Mouse (Mus musculus): ENCODE results near the gene Calm2. TPM values are rescaled to one million over a fixed set of nuclear protein-coding genes. Genes with fewer than 3 reads are reported as not detected.

The Calm2 gene
- polyA plus RNA-seq (2012; rRNA removed), result 1,979 and 2,002 TPM in 2 replicates

- peak within 1 kb of the TSS; percentile 84 for H3K27ac ChIP-seq (ENCODE audit: insufficient read depth, low read length)
- no peaks in the 10 kb centered on the region for H3K27me3 ChIP-seq (ENCODE audit: control insufficient read depth, insufficient read depth, low read length)
- TF ChIP-seq CTCF (IDR thresholded peaks at IDR 0.05; ENCODE audit: borderline replicate concordance, insufficient read depth, low read depth, low read length), result no peak
- peak; percentile 100 for TF ChIP-seq POLR2A (IDR thresholded peaks at IDR 0.05; ENCODE audit: borderline replicate concordance, insufficient read depth, low read length)
- H3K4me3 ChIP-seq (replicated peaks; ENCODE audit: insufficient read depth, low read depth, low read length), result peak within 1 kb of the TSS; percentile 71
- peak; percentile 98 for DNase-seq
- no peaks in the 10 kb centered on the region for H3K4me1 ChIP-seq (ENCODE audit: control insufficient read depth, insufficient read depth, low read length)
- WGBS, result under 1% methylated on average over 69 of the region's 69 CpGs
Measured at GRCm38 (mm10) chr17:87446767-87447611, at the start of gene Calm2. TSS of gene Calm2 (minus strand) at chr17:87446935.

GRCm38 (mm10) chr17:87495504-87495903 lies 48.8 kb upstream of the Calm2 start:
- no peaks in the 10 kb centered on the region for H3K4me1 ChIP-seq (ENCODE audit: control insufficient read depth, insufficient read depth, low read length)
- H3K27me3 ChIP-seq (ENCODE audit: control insufficient read depth, insufficient read depth, low read length), result no peaks in the 10 kb centered on the region
- DNase-seq, result no peak
- 95% methylated on average over 4 of the region's 4 CpGs for WGBS
- TF ChIP-seq POLR2A (IDR thresholded peaks at IDR 0.05; ENCODE audit: borderline replicate concordance, insufficient read depth, low read length) (no peak), CTCF (IDR thresholded peaks at IDR 0.05; ENCODE audit: borderline replicate concordance, insufficient read depth, low read depth, low read length) (no peak)
- H3K4me3 ChIP-seq (replicated peaks; ENCODE audit: insufficient read depth, low read depth, low read length), result no peak overlapping the region
- H3K27ac ChIP-seq (ENCODE audit: insufficient read depth, low read length), result no peak overlapping the region

- no peaks in the 10 kb centered on the region for H3K27me3 ChIP-seq (ENCODE audit: control insufficient read depth, insufficient read depth, low read length)
- no peak overlapping the region for H3K4me3 ChIP-seq (replicated peaks; ENCODE audit: insufficient read depth, low read depth, low read length)
- H3K4me1 ChIP-seq (ENCODE audit: control insufficient read depth, insufficient read depth, low read length), result no peaks in the 10 kb centered on the region
- no peak for DNase-seq
- WGBS, result 95% methylated on average over 4 of the region's 4 CpGs
- H3K27ac ChIP-seq (ENCODE audit: insufficient read depth, low read length), result no peak overlapping the region
- TF ChIP-seq POLR2A (IDR thresholded peaks at IDR 0.05; ENCODE audit: borderline replicate concordance, insufficient read depth, low read length) (no peak), CTCF (IDR thresholded peaks at IDR 0.05; ENCODE audit: borderline replicate concordance, insufficient read depth, low read depth, low read length) (no peak)
Measured at GRCm38 (mm10) chr17:87494310-87494709, 47.6 kb upstream of the Calm2 start.

- no peak overlapping the region for H3K27ac ChIP-seq (ENCODE audit: insufficient read depth, low read length)
- no peaks in the 10 kb centered on the region for H3K27me3 ChIP-seq (ENCODE audit: control insufficient read depth, insufficient read depth, low read length)
- WGBS, result 84% methylated on average over 4 of the region's 4 CpGs
- no peak for DNase-seq
- no peak overlapping the region for H3K4me3 ChIP-seq (replicated peaks; ENCODE audit: insufficient read depth, low read depth, low read length)
- no peaks in the 10 kb centered on the region for H3K4me1 ChIP-seq (ENCODE audit: control insufficient read depth, insufficient read depth, low read length)
- TF ChIP-seq CTCF (IDR thresholded peaks at IDR 0.05; ENCODE audit: borderline replicate concordance, insufficient read depth, low read depth, low read length), result no peak
- TF ChIP-seq POLR2A (IDR thresholded peaks at IDR 0.05; ENCODE audit: borderline replicate concordance, insufficient read depth, low read length), result no peak
Measured at GRCm38 (mm10) chr17:87492286-87492685, 45.6 kb upstream of the Calm2 start.

- WGBS, result 78% methylated on average over 6 of the region's 6 CpGs
- no peaks in the 10 kb centered on the region for H3K27me3 ChIP-seq (ENCODE audit: control insufficient read depth, insufficient read depth, low read length)
- H3K4me1 ChIP-seq (ENCODE audit: control insufficient read depth, insufficient read depth, low read length), result no peaks in the 10 kb centered on the region
- no peak overlapping the region for H3K27ac ChIP-seq (ENCODE audit: insufficient read depth, low read length)
- TF ChIP-seq CTCF (IDR thresholded peaks at IDR 0.05; ENCODE audit: borderline replicate concordance, insufficient read depth, low read depth, low read length) (no peak), POLR2A (IDR thresholded peaks at IDR 0.05; ENCODE audit: borderline replicate concordance, insufficient read depth, low read length) (no peak)
- DNase-seq, result no peak
- no peak overlapping the region for H3K4me3 ChIP-seq (replicated peaks; ENCODE audit: insufficient read depth, low read depth, low read length)
Measured at GRCm38 (mm10) chr17:87490295-87490694, 43.6 kb upstream of the Calm2 start.

GRCm38 (mm10) chr17:87485751-87486150 lies 39.0 kb upstream of the Calm2 start:
- no peaks in the 10 kb centered on the region for H3K27me3 ChIP-seq (ENCODE audit: control insufficient read depth, insufficient read depth, low read length)
- 93% methylated on average over 5 of the region's 5 CpGs for WGBS
- no peak for TF ChIP-seq POLR2A (IDR thresholded peaks at IDR 0.05; ENCODE audit: borderline replicate concordance, insufficient read depth, low read length)
- TF ChIP-seq CTCF (IDR thresholded peaks at IDR 0.05; ENCODE audit: borderline replicate concordance, insufficient read depth, low read depth, low read length), result no peak
- no peaks in the 10 kb centered on the region for H3K4me1 ChIP-seq (ENCODE audit: control insufficient read depth, insufficient read depth, low read length)
- DNase-seq, result no peak
- no peak overlapping the region for H3K27ac ChIP-seq (ENCODE audit: insufficient read depth, low read length)
- H3K4me3 ChIP-seq (replicated peaks; ENCODE audit: insufficient read depth, low read depth, low read length), result no peak overlapping the region

- no peak for DNase-seq
- WGBS, result 71% methylated on average over 3 of the region's 3 CpGs
- TF ChIP-seq POLR2A (IDR thresholded peaks at IDR 0.05; ENCODE audit: borderline replicate concordance, insufficient read depth, low read length), result no peak
- TF ChIP-seq CTCF (IDR thresholded peaks at IDR 0.05; ENCODE audit: borderline replicate concordance, insufficient read depth, low read depth, low read length), result no peak
- H3K27me3 ChIP-seq (ENCODE audit: control insufficient read depth, insufficient read depth, low read length), result no peaks in the 10 kb centered on the region
- no peak overlapping the region for H3K4me3 ChIP-seq (replicated peaks; ENCODE audit: insufficient read depth, low read depth, low read length)
- peaks cover 5% of the 10 kb centered on the region; the same call in 1 of the 2 replicates for H3K4me1 ChIP-seq (ENCODE audit: control insufficient read depth, insufficient read depth, low read length)
- no peak overlapping the region for H3K27ac ChIP-seq (ENCODE audit: insufficient read depth, low read length)
Measured at GRCm38 (mm10) chr17:87482867-87483266, 36.1 kb upstream of the Calm2 start.

- H3K27ac ChIP-seq (ENCODE audit: insufficient read depth, low read length), result no peak overlapping the region
- TF ChIP-seq CTCF (IDR thresholded peaks at IDR 0.05; ENCODE audit: borderline replicate concordance, insufficient read depth, low read depth, low read length), result no peak
- peak; percentile 70 to 83 for DNase-seq
- H3K4me1 ChIP-seq (ENCODE audit: control insufficient read depth, insufficient read depth, low read length), result peaks cover 12% of the 10 kb centered on the region
- 14% methylated on average over 9 of the region's 9 CpGs for WGBS
- no peak overlapping the region for H3K4me3 ChIP-seq (replicated peaks; ENCODE audit: insufficient read depth, low read depth, low read length)
- no peaks in the 10 kb centered on the region for H3K27me3 ChIP-seq (ENCODE audit: control insufficient read depth, insufficient read depth, low read length)
Measured at GRCm38 (mm10) chr17:87478569-87478968, 31.8 kb upstream of the Calm2 start.

Measured in cerebellum, adult 2 months (tissue).